Mouse (Mus musculus): ENCODE measurements around the gene Phkg2.

DNA sequence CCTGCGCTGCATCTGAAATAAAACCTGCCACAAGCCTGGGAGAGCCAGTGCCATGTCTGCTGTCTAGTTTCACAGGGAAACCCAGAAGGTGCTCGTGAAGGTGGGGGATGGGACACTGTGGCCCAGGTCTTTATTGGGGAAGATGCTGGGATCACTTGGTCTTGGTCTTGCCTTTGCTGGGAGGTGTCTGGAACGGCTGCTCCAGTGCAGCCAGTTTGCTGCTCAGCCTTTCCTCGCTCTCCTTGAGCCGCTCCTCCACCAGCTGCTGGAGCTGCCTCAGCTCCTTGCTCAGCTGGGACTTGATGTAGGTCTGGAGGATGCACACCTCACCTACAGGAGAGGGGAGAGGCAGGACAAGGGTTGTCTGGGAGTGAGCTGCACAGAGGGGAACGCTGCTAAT, 10.1 kb downstream of the Phkg2 start:
- no peak for TF ChIP-seq CTCF (IDR thresholded peaks at IDR 0.05; ENCODE audit: low read depth, low read length)
- TF ChIP-seq POLR2AphosphoS5 (IDR thresholded peaks at IDR 0.05; ENCODE audit: insufficient replicate concordance, low read depth, low read length) = no peak
- no peak for TF ChIP-seq GATA1 (IDR thresholded peaks at IDR 0.05; ENCODE audit: borderline replicate concordance, low read length)

Measured in G1E (cell line).